Mouse (Mus musculus) E14TG2a.4 (cell line): ENCODE measurements around the gene Mark1.

Experiments
- CTCF ChIP-seq: conservative IDR thresholded peaks from 2 replicates; pipeline ENCODE4 v1.5.1; 2014; ENCODE audit warnings: low read length
- POU5F1 ChIP-seq: IDR thresholded peaks from 2 replicates; pipeline ENCODE4 v1.6.1; 2014; ENCODE audit warnings: low read length, borderline replicate concordance

DNA sequence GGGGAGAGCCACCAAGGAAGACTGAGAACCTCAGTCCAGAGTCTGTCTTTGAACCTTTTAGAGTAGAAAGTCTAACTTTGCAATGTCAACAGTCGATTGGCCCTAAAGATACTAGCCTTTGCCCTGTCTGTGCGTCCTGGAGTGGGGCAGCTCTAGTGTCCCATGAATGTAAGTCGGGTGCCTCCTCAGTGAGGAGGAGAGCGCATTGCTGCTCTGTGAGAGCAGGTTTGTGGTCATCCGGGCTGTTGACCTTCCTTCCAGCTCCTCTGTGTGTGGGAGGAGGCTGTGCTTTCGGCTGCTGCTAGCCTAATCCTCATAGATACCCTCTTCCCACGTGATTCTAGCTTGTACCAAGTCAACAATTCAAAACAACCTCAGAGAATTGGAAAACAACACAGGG lies 148.2 kb downstream of the Mark1 start:
- TF ChIP-seq CTCF (no peak), POU5F1 (no peak)
